Mouse (Mus musculus) splenic B cell, adult 2 months (primary cell): ENCODE measurements at regions not wholly inside any gene's neighbourhood (a gene's known extent, or its start where the extent isn't known, plus 50 kb on each side); places are given as distances from the start of the nearest gene placed in this dataset.

Experiments used
- DNase-seq: peaks from one replicate; pipeline ENCODE4 v3.0.0-alpha.2; 2011; ENCODE audit warnings: low read depth, low spot score
- H3K27me3 ChIP-seq: 2 replicates; pipeline ENCODE4 v1.6.1; 2012; ENCODE audit warnings: mild to moderate bottlenecking, low read length, moderate library complexity, mixed read lengths; ENCODE audit not compliant: control insufficient read depth, poor library complexity, insufficient read depth, severe bottlenecking
- H3K36me3 ChIP-seq: 2 replicates; pipeline ENCODE4 v1.6.1; 2012; ENCODE audit warnings: mild to moderate bottlenecking, low read length, moderate library complexity, mixed read lengths; ENCODE audit not compliant: control insufficient read depth, poor library complexity, insufficient read depth, severe bottlenecking

DNA sequence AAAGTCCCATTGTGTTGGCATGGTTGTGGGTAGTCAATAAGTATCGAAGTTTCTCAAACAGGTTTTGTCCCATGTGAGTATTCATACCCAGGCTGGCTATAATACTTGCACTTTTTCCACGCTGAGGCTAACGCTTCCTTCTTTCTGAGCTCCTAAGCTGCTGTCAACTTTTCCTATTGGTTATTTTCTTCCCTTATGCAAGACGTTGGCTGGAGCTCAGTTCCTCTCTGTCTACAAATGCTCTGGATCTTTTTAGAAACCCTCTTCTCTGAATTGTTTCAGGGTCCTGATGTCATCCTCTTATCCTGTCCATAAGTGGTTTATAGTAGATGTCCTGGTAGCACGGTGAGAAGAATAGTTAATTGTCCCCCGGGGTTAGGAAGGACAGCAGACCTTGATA, 278.7 kb upstream of the Sel1l start:
- Histone ChIP-seq H3K27me3 (no peaks in the 10 kb centered on the region), H3K36me3 (no peaks in the 10 kb centered on the region)
- no peak for DNase-seq

DNA sequence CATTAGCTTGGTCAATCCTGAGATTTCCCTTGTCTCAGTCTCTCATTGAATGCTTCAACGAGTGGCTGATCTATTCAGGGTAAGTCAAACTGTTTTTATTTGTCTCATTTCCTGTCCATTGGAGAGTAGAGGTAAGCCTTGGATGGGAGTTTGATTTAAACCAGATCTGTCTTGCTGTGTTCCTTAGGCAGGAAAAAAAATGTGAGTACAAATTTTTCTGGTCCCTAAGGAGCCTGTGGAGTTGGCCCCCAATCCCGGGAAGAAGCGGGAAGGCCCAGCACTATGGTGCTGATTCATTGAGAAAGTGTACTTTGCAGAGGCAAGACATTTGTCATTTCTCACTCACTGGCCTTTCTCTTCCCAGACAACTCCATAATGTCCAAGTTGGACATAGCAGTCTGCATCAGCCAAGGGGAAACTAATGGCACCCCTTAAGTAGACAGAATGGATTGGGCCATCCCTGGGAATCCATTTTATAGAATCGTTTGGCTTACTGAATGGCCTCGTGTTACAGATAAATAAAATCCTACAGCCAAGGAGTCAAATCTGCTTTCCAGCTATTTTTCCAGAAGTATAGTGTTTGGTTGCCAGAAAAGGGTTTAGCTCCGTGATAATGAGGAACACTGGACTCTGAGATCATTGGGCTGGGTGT, 271.3 kb upstream of the Sel1l start:
- H3K27me3 ChIP-seq, result no peaks in the 10 kb centered on the region; the same call in 1 of the 2 replicates
- DNase-seq, result no peak
- H3K36me3 ChIP-seq, result no peaks in the 10 kb centered on the region

DNA sequence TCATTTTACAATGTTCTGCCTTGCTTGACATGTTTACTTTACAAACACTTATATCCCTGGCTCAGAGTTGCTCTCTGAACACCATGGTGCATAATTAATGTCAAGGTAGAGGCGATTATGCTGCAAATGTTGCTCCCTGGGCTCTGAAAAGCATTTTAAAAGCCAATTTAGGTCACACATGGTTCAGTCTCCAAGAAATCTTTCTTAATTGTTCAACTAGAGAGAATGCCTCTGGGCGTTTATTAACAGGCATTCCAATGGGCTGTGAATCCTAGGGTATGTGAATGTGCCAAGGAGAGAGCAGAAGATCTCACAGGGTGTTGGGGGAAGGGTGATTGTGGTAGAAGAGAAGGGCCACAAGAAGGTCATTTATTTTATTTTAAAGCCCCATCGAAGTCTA, 260.7 kb upstream of the Sel1l start:
- H3K27me3 ChIP-seq, result no peaks in the 10 kb centered on the region
- H3K36me3 ChIP-seq, result no peaks in the 10 kb centered on the region
- no peak for DNase-seq

DNA sequence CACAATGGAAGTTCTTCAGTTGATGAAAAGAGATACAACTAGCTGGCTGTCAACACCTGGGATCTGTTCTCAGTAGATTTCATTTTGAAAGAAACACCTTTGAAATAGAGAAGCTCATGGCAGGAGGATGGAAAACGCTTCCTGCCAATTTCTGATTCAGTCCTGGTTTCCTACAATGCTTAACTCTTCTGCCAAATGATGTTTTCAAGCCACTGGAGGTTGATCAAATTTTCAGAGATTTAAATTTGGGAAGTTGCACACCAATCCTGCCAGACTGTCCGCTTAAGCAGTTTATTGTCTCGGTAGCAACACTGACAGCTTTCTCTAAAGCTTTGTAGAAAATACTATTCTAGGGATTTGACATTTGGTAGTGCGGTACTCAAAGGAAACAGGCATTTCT, 251.1 kb upstream of the Sel1l start:
- H3K27me3 ChIP-seq, result no peaks in the 10 kb centered on the region
- no peaks in the 10 kb centered on the region for H3K36me3 ChIP-seq
- no peak for DNase-seq

DNA sequence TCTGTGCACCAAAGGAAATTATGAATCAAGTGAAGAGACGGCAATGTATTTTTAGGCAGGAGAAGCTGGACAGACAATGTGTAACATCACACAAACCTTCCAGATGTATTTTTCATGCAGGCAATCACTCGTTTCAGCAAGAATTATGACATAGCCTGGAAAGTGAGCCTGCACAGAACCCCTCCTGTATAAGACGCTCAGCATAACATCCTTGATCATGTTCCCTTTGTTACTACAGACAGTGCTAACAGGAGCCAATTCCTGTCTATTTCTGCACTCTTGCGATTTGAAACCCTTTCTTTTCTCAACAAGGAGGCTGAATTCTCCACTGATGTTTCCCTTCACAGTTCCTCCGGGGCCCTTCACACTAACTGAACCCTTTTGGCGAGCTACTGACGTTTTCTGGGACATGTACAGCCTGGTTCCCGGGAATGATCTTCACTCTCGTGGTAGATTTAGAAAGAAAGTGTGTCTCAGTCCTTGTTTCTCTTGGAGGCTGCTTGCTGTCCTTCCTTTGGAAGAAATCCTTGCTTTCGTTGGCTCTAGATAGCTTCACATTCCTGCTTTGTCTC, 243.9 kb upstream of the Sel1l start:
- DNase-seq, result no peak
- Histone ChIP-seq H3K27me3 (no peaks in the 10 kb centered on the region), H3K36me3 (no peaks in the 10 kb centered on the region)

DNA sequence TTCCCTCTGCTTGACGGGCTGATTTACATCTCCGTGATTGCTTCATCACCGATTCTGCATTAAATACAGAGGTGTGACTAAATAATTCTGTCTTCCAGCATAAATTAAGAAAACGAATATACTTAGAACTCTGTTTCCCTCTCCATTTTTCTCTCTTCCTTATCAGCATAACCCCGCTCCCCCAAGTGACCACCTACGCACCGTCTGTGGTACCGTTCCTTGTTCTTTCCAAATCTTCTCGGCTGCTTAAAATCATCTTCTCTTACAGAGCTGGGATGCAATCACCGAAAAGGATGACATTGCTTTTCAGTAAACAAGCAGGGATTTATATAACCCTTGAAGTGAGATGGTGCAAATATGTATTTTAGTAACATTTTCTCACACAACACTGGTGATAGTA, 224.3 kb upstream of the Sel1l start:
- no peaks in the 10 kb centered on the region for H3K36me3 ChIP-seq
- H3K27me3 ChIP-seq, result no peaks in the 10 kb centered on the region
- DNase-seq, result no peak

DNA sequence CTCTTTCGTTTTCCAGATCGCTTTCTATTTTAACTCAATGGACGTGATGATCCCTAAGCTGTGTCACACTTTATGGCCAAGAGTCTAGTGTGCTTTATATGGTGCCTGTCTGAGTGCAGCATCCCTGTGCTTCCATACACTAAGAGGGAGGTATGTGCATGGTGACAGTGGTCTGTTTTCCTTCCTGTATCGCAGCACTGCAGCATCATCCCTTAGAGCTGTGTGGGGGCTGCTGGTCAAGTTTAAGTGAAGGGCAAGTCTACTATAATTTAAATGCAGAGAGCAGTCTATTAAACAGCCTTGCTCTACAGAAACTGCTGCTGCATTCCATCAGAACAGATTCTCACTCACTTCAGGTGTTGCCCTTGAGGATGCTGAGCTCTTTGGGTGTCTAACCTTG, 213.8 kb upstream of the Sel1l start:
- no peak for DNase-seq
- no peaks in the 10 kb centered on the region for H3K36me3 ChIP-seq
- no peaks in the 10 kb centered on the region for H3K27me3 ChIP-seq

DNA sequence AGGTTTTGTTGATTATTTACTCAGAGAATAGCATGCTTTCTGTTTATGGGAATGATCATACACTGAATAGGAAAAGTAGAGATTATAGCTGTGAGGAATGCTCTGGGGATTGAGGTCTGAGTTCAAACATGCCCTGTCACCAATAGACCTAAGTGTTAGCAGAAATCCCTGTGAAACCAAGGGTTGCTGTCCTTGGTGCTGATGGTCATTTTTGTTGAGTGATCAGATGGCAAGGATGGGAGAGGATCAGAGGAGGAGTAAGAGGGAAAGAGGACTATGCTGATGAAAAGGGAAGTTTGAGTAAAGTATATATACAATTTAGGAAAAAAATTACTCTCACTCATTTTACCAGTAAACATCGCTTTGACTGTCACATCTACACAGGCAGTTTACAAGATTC, 191.5 kb upstream of the Sel1l start:
- no peak for DNase-seq
- Histone ChIP-seq H3K27me3 (no peaks in the 10 kb centered on the region), H3K36me3 (no peaks in the 10 kb centered on the region)

DNA sequence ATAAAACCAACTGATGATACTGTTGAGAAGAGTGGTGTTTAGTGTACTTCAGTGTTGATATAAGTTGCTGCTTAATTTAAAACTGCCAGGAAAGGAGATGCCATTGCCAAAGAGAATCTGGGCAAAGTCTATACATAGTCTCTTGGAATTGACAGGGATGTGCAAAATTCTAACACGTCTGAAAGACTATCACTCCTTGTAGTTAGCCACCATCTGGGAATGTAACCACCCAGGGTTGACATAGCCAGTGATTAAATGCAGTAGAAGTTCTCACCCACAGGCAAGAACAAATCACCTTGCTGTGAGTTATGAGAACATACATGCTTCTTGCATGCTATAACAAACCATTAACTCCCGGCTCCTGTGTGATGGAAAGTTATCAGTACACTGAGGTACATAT, 180.2 kb upstream of the Sel1l start:
- H3K27me3 ChIP-seq, result no peaks in the 10 kb centered on the region
- DNase-seq, result no peak
- no peaks in the 10 kb centered on the region for H3K36me3 ChIP-seq

DNA sequence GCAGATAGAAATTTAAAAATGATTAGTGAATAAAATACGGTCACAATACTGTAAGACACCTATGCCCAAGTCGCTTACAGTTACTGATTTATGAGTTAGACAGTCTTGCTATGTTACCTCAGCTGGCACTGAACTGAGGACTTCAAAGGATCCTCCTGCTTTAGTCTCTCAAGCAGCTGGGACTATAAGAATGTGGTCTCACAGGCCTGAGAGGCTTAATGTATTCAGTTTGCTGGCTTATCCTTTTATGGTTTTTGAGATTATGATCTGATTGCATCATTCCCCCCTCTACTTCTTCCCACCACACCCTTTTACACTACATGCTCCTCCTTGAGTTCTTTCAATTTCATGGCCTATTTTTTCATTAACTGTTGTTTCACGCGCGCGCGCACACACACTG, 179.4 kb upstream of the Sel1l start:
- no peak for DNase-seq
- no peaks in the 10 kb centered on the region for H3K36me3 ChIP-seq
- H3K27me3 ChIP-seq, result no peaks in the 10 kb centered on the region

DNA sequence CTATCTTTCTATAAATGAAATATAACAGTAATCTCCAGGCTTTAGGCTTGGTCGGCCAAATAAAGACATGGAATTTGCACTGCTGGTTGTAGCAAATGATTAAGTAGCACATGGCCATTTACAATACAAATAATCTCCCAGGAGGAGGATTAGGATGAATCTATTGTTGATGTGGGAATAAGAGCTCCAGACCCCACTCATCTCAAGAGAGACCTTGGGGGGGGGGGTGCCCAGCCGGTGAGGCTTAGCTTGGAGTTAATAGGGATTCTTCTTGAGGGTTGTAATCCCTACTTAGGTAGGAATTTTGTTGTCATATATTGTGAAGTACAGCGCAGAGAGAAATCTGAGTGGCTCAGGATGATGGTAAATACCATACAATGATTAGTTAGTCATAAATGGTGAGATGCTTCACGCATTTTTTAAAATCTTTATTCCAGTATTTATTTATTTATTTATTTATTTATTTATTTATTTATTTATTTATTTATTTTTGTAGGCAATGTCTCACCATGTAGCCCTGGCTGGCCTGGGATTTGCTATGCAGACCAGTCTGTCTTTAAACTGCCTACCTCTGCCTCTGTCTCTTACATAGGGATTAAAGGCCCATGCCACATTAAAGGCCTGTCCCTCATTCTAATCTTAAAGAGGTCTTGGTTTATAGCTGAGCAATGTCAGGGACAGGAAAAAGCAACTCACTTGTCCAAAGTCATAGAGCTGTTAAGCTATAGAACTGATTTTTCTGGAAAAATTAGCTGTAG, 175.7 kb upstream of the Sel1l start:
- H3K27me3 ChIP-seq, result no peaks in the 10 kb centered on the region
- DNase-seq, result no peak
- no peaks in the 10 kb centered on the region for H3K36me3 ChIP-seq

DNA sequence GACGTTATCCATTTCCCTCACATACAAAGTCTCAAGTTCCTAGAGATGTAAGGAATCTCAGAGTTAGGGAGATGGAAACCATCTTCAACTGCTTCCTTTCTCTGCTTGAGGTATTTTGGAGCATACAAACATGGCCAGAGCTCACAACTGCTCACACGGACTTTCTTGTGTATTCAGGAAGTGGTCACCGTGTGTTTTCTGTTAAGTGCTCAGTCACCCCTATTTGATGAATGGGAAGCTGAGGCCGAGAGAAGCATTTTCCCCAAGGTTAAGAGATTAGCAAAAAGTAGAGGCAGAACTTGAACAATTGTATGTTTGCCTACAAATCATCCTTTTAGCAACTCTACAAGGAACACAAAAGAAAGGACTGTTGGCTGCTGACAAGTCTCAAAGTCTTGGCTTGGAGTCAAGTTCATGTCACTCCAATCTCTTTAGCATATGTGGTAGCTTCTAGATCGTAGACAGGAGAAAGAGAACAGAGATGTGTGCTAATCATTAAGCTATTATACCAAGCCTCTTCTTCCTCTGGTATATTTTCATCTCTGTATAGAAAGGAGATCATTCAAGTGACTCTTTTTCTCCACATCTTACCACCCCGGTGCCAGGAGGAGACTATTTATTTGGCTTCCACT, 170.8 kb upstream of the Sel1l start:
- no peak for DNase-seq
- Histone ChIP-seq H3K27me3 (no peaks in the 10 kb centered on the region), H3K36me3 (no peaks in the 10 kb centered on the region)

DNA sequence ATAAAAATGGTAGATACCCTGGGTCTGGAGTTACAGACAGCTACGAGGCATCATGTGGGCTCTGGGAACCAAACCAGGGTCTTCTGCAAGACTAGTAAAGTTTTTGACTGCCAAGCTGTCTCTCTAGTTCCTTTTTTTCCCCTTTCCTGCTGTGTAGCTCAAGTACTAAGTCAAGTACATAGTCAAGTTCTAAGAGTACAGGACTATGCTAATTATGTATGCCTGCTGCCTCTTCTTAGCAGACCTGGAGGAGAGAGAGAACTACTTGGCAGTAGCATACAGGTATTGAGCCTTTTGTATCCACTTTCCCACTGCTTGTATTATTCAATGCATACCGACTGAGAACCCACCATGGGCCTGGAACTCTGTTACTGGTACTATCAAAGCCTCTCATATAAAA, 166.4 kb upstream of the Sel1l start:
- DNase-seq, result no peak
- no peaks in the 10 kb centered on the region for H3K27me3 ChIP-seq
- H3K36me3 ChIP-seq, result no peaks in the 10 kb centered on the region

DNA sequence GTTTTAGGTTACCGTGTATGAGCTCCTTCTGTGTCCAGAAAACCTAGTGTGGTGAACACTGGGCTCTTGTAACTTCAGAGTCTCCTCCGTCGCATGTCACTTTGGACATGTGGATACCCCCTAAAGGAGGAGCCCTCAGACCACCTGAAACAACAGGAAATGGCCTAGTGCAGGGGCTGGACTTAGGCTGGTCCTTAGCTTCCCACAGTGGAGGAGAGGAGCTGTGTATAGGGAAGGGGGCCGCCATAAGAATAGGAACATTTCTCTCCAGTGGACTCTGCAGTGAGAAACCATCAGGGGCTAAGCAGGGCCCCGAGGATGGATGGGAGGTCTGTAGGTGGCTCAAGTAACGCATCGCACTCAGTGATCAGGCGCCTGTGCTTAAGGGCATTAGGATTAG, 165.0 kb upstream of the Sel1l start:
- H3K27me3 ChIP-seq, result no peaks in the 10 kb centered on the region
- H3K36me3 ChIP-seq, result no peaks in the 10 kb centered on the region
- no peak for DNase-seq

DNA sequence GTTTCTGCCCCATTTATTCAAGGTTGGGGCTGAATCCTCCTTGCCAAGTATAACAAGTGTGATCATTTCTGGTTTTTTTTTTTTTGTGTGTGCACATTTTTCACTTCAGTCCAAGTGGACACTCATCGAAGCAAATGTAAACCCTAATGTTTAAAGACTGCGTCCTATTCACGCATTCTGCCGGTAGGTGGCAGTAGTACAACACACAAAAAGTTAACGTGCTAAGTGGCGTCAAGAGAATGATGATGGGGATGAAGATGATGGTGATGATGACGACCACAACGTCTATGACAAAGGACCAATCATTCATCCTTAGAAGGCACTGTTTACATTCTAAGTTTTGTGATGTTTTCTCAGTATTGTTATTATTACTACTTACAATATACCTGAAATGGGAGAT, 164.3 kb upstream of the Sel1l start:
- Histone ChIP-seq H3K27me3 (no peaks in the 10 kb centered on the region), H3K36me3 (no peaks in the 10 kb centered on the region)
- peak; percentile 34 for DNase-seq
